Mouse (Mus musculus): ENCODE measurements around the gene D5Ertd579e.

Gene D5Ertd579e

DNA sequence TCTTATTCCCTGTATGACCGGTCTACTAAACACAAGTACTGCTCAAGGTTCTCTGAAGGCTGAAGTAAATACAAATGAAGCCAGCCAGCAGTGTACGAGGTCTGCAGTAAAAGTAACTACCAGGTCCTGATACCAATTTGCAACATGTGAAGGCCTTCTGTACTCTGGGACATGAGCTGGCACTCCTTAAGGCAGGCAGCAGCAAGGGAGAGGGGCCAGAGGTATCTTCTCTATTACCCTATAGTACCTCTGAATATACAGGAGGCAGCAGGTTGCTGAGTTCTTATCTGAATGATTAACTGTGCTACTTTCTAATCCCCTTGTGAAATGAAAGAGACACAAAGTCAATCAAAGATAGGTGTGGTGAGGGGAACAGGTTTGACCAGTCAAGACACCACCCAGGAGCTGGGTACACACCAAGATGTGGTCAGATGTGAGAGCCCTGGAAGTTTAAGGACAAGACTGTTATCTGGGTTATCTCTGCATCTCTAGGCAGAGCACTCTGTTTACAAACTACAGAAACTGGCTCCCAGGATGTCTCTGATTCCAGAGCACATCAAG lies 86.8 kb downstream of the D5Ertd579e start:
- DNase-seq (ENCODE audit: low spot score in 2 of 2) = no peak

DNA sequence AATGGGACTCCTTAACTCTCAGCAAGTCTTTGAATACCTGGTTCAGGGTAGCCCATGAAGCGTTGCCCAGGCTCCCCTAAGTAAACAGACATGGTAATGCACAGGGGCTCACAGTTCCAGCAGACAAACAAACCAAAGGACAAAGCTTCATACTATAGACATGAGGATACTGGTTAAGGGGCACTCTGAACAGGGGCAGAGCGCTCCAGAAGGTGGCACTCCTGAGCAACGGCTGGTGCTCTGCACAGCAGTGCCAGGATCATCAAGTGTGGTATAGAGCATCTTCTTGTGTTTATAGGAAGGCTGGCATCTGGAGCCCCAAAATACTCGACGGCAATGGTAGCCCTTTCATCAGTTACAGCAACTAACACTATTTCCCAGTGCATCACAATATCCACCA lies 92.8 kb downstream of the D5Ertd579e start:
- peak in 1 of 2 experiments; percentile 67 for DNase-seq (ENCODE audit: low spot score in 2 of 2)

DNA sequence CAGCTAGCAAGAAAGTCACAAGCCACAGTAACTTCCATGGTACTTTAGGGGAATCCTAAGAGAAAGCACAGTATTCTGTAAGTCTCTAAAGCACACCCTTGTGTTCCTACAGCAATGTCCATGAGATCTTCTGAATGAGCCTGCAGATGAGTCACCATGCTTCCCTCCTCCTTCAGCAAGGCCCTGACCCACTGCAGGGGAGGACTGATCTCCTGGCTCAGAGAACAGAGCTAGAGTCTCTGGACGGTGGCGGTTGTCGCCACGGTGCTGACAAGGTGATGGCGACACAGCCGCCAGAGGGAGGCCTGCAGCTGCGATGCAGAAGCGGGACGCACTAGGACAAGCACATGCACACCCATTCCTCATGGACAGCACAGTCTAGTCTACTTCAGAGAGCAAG lies 93.8 kb downstream of the D5Ertd579e start:
- DNase-seq (ENCODE audit: low spot score in 2 of 2) = no peak

DNA sequence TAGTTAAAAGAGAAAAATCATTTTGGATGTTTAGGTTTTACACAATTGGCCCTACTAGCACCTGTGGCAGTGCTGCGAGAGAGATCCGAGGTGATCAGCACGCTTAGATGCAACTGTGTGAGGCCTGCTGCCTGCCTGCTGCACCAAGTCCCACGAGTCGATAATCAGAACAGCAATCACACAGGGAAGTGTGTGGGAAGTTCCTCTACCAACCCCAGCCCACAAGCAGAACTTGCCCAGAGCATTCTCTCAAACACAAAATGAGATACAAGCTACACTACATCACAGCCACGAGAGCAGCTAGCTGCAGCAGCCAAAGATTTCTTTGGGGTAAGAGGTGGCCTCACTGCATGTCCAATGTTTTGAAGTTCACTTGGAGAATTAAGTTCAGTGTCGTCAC lies 94.3 kb downstream of the D5Ertd579e start:
- DNase-seq (ENCODE audit: low spot score in 2 of 2) = peak in 1 of 2 experiments; percentile 41

DNA sequence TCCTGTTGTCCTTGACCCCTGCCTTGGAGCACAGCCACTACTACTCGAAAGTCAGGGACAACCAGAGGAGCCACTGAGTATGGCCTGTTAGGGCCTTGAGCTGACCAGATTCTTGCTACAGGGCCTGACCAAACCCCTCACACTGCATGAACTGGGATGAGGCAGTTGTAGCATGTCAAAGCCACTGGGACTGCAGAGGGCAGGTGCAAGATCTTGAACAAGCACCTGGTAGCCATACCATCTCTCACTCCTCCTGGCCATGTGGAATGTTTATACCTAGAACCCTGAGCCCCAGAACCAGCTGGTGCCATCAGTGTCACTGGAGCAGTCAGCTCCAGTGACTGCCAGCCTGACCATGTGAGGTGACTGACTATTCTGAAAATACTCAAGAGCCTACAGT lies 96.9 kb downstream of the D5Ertd579e start:
- no peak for DNase-seq (ENCODE audit: low spot score in 2 of 2)

DNA sequence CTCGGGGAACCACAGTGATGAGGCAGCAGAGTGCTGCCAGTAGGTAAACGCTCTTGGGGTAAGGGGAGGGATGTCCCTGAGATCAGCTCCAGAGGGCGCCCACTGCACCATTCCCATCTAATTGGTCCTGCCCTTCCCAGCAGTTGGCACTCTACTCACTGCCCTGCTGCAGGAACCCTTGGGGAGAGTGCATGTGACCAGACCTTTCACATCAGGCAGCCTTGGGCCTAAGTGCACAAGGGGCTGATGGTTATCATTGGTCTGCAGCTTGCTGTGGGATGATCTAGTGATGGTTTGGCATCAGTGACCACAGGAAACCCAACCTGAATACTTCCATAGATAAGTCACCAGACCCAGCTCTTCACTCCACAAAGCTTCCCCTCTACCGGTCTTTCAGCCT lies 98.2 kb downstream of the D5Ertd579e start:
- DNase-seq (ENCODE audit: low spot score in 2 of 2) = no peak

DNA sequence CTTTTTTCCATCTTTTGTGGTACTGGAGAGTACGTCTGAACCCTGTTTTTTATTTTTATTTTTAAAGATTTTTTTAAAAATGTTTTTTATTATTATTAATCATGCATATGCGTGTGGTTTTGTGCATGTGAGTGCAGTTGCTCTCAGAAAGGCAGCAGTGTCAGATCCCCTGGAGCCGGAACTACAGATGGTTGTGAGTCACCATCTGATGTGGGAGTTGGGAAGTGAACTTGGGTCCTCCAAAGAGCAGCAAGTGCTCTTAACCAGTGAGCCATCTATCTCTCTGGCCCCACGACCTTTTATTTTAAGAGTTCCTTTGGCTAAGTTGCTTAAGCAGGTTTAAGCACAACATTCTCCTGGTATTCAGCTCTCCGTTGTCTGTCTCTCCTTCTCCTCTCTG lies 99.6 kb downstream of the D5Ertd579e start:
- DNase-seq (ENCODE audit: low spot score in 2 of 2) = no peak

DNA sequence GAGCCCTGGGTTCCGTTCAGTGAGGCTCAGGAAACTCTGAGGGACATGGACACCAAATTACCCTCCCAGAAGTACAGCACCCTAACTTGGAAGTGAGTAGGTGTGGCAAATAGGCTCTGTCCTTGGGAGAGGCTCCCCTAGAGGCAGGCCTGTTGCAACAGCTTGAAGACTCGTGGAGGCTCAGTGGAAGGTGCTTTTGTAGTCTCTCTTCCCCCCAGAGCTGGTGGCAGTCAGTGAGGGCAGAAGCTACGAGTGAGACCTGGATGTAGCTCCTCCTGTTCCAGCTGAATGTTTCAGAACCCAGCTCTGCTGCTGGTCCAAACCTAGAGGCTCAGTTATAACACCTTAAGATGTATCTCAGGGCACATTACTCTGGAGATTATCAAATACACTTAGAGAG lies 100.7 kb downstream of the D5Ertd579e start:
- no peak for DNase-seq (ENCODE audit: low spot score in 2 of 2)

DNA sequence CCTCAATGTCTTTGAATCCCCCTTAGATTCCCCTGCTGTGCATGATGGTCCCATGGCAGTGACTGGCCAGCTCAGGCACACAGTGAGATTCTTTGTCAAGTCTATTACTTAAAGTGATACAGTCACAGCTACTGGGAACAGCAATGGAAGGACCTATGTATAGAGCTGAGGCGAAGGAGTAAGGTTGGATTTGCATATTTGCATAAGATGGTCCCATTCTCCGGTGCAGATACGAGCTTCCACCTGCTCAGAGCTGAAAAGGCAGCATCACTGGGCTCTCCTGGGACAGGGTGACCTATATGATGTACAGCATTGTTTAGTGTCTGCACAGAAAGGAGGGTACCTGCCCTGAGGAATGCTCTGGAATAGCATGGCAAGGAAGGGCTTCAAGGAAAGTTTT lies 101.5 kb downstream of the D5Ertd579e start:
- no peak for DNase-seq (ENCODE audit: low spot score in 2 of 2)

DNA sequence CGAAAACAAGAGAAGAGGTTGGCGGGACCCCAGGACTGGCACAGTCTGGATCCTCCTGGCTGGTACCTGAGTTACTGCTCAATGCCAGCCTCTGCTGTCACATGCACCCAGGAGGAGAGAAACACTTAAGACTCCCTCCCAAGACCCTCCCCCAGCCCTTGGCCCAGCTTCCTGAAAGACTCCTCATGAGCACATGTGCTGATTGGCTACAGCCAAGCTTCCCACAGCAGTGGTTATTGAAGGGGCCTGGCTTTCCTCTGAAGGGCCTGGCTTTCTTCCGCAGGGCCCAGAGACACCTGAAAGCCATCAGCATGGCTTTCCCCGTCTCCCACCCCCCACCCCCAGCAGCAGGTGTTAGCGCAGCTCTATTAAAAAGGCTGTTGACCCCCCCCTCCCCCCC lies 102.6 kb downstream of the D5Ertd579e start, which contains the start of gene Tbc1d14:
TSS of gene Tbc1d14 (minus strand) at position 101 of the 400 bp plus-strand sequence.
- DNase-seq (ENCODE audit: low spot score in 2 of 2) = no peak

DNA sequence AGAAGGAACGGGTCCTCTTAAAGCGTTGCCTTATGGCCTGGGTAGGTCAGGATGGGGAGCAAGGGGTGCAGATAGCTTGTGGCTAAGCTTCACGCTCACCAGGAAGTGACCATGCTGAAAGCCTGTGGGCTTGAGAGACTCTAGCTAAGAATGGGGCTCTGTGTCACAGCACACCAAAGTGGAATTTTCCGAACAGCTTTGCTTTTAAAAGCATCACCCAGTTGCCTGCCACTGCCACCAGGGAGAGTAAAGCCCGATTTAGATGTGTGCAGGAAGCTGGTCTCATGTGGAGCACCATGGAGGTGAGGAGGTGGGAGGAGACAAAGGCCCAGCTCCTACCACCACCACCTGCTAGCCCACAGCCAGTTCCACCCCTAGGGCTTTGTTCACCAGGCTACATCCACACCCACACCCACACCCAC lies 105.3 kb downstream of the D5Ertd579e start:
- DNase-seq (ENCODE audit: low spot score in 2 of 2) = peak in 1 of 2 experiments; percentile 75

DNA sequence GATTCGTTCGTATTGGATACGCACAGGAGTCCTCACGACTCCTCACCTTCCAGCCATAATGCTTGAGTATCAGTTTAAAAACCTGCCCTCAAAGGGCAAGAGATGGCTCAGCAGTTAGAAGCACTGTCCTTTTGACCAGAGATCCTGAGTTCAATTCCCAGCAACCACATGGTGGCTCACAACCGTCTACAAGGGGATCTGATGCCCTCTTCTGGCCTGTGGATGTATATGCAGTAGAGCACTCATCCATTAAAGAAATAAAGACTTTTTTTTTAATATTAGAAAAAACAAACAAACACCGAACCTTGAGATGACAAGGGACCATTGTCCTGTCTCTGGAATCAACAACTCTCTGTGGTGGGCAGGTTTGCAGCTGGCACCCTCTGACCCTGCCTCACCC lies 111.5 kb downstream of the D5Ertd579e start:
- DNase-seq (ENCODE audit: low spot score in 2 of 2) = no peak

DNA sequence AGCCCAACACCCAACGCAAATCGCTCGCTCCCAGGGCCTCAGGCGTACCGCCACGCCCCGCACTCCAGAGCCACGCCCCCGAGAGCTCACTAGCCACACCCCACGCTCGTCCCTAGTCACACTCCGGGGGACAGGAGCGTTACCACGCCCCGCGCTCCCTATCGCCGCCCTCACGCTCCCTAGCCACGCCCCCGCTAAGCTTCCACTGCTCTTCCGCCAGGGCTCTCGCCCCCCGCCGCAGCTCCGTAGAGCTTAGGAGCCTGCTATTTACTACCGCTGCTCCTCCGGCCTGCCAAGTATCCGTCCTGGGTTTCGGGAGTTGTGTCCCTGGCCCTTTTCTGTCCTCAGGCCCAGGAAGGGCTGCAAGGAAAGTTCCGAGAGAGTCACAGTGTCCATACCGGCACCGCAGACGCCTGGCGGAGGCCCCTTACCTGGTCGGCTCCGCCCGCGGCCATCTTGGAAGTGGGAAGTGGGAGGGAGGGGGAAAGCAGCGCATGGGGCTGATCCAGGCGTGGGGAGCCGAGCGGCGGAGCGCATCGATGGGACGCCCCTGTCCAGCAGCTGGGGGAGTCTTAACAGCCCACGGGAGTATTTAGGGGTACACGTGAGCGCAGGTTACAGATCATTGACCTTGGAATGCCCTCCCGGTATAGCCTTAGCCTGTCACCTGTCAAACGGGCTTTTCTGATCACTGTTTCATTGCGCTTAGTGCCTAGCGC lies 113.7 kb downstream of the D5Ertd579e start:
- peak; percentile 97 to 98 for DNase-seq (ENCODE audit: low spot score in 2 of 2)

DNA sequence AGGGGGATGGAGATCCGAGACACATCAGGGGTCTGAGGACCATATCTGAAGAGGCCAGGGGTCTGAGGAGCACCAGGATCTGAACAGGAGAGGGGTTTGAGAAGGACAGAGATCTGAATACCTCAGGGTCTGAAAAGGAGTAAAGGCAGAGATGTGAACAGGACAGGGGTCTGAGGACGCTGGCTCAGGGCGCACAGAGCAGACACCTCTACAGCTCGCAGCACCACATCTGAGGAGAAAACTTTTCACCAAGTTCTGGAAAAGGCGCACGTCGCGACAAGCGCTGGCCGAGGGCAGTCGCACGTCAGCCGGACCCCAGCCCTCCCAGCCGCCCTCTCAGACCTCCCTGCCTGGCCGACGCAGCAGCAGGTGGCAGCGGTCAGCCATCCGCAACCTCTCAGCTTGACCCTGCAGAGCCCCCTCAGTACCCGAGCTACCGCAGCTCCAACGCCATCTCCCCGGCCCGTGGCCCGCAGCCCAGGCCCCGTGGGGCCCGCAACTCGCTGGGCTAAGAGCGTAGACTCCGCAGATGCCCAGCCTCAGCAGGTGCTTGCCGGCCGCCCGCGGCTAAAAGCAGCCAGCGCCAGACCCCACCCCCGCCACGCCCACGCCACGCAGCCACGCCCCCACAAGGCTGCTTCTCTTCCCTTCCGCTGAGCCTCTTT lies 114.4 kb downstream of the D5Ertd579e start:
- DNase-seq (ENCODE audit: low spot score in 2 of 2) = no peak

DNA sequence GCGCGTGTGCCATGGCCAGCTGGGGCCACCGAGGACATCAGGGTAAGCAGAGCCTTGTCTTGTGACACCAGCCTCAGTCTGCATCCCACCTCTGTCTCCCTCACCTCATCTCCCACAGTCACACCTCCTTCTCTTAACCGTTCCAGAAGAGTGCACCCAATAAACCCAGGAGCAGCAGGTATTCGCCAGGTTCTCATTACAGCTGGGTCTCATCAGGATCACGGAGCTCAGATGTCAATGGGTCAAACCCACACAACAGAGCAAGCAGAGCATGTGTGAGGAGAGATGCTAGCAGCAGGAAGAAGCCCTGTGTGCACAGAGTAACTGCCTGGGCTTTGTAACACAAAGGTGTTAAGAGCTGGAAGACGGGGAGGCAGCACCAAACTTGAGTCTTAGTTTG lies 115.9 kb downstream of the D5Ertd579e start:
- no peak for DNase-seq (ENCODE audit: low spot score in 2 of 2)

DNA sequence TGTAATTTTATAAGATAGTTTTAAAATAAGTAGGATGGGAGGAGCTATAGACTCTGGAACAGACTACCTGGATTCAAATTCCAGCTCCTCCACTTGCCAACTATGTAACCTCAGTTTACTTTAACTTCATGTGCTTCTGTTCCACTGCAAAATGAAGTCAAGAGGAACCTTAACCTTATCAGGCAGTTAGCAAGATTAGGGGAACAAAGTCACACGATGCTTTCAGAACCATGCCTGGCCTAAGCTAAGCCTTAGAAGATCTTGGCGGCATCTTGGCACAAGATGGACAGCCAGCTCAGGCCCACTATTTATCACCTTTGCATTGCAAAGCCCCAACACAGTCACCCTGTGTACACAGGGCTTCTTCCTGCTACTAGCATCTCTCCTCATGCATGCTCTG lies 116.8 kb downstream of the D5Ertd579e start:
- DNase-seq (ENCODE audit: low spot score in 2 of 2) = no peak

DNA sequence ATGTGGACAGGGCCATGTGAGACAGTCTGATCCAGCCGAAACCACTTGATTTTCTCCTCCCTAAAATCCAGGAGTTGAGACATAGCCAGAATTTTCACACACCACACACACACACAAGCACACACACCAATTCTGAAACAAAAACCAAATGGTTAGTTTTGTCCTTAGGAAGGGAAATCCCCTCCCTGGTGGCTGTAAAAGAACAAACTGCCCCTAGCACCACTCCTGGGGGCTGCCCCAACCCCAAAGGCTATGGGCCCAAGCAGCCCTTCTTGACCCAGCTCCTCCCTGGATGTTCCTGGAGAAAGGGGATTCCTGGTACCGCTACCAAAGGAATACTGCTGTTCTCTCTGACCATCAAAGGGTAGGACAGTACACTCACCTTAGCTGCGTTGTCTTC lies 119.4 kb downstream of the D5Ertd579e start:
- no peak for DNase-seq (ENCODE audit: low spot score in 2 of 2)

DNA sequence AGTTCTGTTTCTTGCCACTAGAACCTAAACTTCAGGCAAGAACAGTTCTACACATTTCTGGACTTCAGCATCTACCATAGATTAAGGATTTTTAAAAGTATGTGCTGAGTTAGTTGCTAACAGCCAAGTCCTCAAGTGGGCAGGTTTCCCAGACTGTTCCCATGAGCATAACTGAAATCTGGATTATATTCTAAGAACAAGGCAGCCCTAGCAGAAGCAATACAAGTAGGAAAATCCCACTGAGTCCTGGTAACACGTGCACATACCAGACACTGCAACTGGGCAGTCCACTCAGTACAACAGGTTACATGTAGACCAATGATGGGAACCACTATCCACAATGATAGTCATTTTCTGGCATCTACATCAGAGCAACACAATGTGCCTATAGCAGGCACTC lies 120.1 kb downstream of the D5Ertd579e start:
- peak in 1 of 2 experiments; percentile 50 for DNase-seq (ENCODE audit: low spot score in 2 of 2)

DNA sequence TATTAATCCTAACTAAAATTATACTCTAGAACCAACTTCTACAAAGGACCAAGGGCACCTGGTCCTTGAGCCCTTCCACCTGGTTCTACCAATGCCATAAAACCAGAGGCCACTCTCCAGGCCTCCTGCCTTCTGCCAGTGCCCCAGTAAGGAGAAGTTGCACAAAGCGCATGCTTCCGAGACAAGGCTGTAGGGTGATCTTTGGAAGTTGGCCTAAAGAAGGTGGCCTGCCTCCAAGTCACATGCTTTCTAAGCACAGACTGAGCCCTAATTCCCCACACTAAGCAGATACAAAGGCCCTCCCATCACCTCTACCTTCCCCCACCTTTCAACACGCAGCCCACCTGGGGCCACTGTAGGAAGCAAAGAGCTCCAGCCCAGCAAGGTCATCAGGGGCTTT lies 120.6 kb downstream of the D5Ertd579e start:
- DNase-seq (ENCODE audit: low spot score in 2 of 2) = no peak

DNA sequence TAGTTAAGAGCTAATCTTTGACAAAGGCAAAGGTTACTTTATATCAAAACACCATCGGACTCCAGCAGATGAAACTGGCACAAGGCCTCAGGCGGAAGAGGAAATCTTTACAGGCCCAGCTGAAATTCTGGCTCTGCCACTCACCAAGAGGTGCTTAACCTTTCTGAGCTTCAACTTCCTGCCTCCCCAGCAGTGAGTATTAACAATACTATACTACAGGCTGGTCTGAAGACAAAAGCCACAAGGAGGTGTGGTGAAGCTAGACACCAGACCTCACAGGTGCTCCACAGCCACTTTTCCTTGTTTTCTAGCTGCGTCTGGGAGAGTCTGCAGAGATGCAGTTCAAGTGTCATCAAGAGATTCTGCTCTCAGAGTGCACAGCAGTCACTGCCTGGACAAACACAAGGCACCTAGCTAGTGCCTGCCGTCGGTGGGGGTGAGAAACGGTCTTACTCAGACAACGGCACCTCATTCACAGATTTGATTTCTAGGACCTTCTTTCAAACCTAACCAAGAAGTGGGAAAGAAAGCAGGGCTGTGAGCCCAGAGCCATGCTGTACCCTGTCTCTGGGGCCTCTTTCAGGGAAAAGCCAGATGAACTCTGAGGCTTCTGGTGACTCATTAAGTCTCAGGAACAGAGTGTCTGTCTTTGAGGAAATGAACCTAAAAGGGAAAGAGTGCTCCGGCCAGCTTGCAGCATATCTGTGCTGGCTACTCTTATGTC lies 121.5 kb downstream of the D5Ertd579e start:
- DNase-seq (ENCODE audit: low spot score in 2 of 2) = no peak

DNA sequence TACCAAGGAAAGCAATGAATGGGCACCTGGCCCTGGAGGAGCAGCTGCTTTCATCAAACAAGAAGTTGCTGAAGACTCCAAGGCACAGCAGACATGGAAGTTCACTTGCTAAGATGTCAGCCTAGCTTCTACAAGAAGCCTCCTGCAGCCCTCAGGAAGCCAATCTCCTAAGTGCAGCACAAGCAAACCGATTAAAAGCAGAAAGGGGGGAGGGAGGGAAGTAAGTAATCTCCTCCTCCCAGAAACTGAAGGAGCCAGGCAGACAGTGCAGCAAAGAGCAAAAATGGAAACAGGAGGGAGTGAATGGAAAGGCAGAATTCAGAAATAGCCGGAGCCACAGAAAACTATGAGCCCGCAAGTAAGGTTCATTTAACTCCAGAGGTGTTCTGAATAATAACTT lies 122.5 kb downstream of the D5Ertd579e start:
- DNase-seq (ENCODE audit: low spot score in 2 of 2) = peak in 1 of 2 experiments; percentile 42

DNA sequence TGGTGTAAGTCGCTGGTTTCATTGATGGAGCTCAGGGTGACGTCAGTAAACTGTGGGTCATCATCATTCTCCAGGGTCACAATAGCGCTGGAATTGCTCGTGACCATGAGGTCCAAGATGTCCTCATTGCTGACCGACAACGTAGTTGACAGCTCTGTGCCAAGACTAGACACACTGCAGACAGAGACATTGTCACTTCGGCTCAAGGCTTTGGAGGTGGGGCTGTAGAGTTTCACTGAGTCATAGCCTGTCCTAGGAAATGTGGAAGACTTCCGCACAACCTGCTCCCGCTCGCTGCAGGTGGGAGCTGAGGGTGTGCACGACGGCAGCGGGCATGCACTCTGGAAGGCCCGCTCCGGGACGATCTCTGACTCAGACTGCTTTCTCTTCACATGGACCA lies 124.5 kb downstream of the D5Ertd579e start:
- no peak for DNase-seq (ENCODE audit: low spot score in 2 of 2)
